Mouse (Mus musculus): Measurements from ENCODE around the gene Tcam1.
"Not testable (repeated sequence)": the region's sequence is repeated elsewhere in the genome, so short reads cannot be mapped to it uniquely, and the experiment has no call there.

Tcam1 gene

GRCm38 (mm10) chr11:106276454-106276853 lies at the start of gene Tcam1:
Tcam1 (plus strand) TSS chr11:106276672.
- in situ Hi-C loops (cut with MseI, MboI) = no loop called here

- in situ Hi-C loops (cut with MseI, MboI) = not testable (repeated sequence)
These were observed 42.5 kb upstream of the Tcam1 start for GRCm38 (mm10) chr11:106233978-106234377.

GRCm38 (mm10) chr11:106246834-106247233 lies 29.6 kb upstream of the Tcam1 start:
- in situ Hi-C loops (cut with MseI, MboI) = no loop called here

GRCm38 (mm10) chr11:106249326-106249725 lies 27.1 kb upstream of the Tcam1 start:
- in situ Hi-C loops (cut with MseI, MboI) = no loop called here

- in situ Hi-C loops (cut with MseI, MboI) = no loop called here
These were observed 21.7 kb upstream of the Tcam1 start for GRCm38 (mm10) chr11:106254767-106255166.

GRCm38 (mm10) chr11:106255174-106255573 lies 21.3 kb upstream of the Tcam1 start:
- in situ Hi-C loops (cut with MseI, MboI) = no loop called here

- in situ Hi-C loops (cut with MseI, MboI) = no loop called here
These were observed 20.6 kb upstream of the Tcam1 start, which contains the start of the genes Ftsj3 and Psmc5 for GRCm38 (mm10) chr11:106255685-106256451. Ftsj3 (minus strand) TSS chr11:106256079. Psmc5 (plus strand) TSS chr11:106256154.

- in situ Hi-C loops (cut with MseI, MboI) = no loop called here
These were observed 19.7 kb upstream of the Tcam1 start for GRCm38 (mm10) chr11:106256775-106257174.

- in situ Hi-C loops (cut with MseI, MboI) = no loop called here
These were observed 15.5 kb upstream of the Tcam1 start for GRCm38 (mm10) chr11:106260826-106261450.

- in situ Hi-C loops (cut with MseI, MboI) = no loop called here
These were observed 12.5 kb upstream of the Tcam1 start for GRCm38 (mm10) chr11:106263963-106264362.

GRCm38 (mm10) chr11:106264988-106265387 lies 11.5 kb upstream of the Tcam1 start:
- in situ Hi-C loops (cut with MseI, MboI) = no loop called here

GRCm38 (mm10) chr11:106265570-106265969 lies 10.9 kb upstream of the Tcam1 start:
- in situ Hi-C loops (cut with MseI, MboI) = no loop called here

- in situ Hi-C loops (cut with MseI, MboI) = no loop called here
These were observed 10.0 kb upstream of the Tcam1 start for GRCm38 (mm10) chr11:106266431-106266830.

GRCm38 (mm10) chr11:106267311-106267852 lies 9.1 kb upstream of the Tcam1 start:
- in situ Hi-C loops (cut with MseI, MboI) = no loop called here

- in situ Hi-C loops (cut with MseI, MboI) = no loop called here
These were observed 8.6 kb upstream of the Tcam1 start for GRCm38 (mm10) chr11:106267871-106268270.

GRCm38 (mm10) chr11:106268326-106269059 lies 8.0 kb upstream of the Tcam1 start:
- in situ Hi-C loops (cut with MseI, MboI) = no loop called here

- in situ Hi-C loops (cut with MseI, MboI) = no loop called here
These were observed 7.4 kb upstream of the Tcam1 start for GRCm38 (mm10) chr11:106269060-106269431.

GRCm38 (mm10) chr11:106271131-106271793 lies 5.2 kb upstream of the Tcam1 start:
- in situ Hi-C loops (cut with MseI, MboI) = no loop called here

- in situ Hi-C loops (cut with MseI, MboI) = no loop called here
These were observed 4.5 kb upstream of the Tcam1 start for GRCm38 (mm10) chr11:106271794-106272643.

- in situ Hi-C loops (cut with MseI, MboI) = no loop called here
These were observed 3.7 kb upstream of the Tcam1 start, which contains the start of gene Smarcd2 for GRCm38 (mm10) chr11:106272644-106273310. Smarcd2 (minus strand) TSS chr11:106272972.

All from mouse trophoblast stem cell (cell line).